Mouse (Mus musculus): Measurements from ENCODE around the gene Pakap. TPM values are rescaled to one million over a fixed set of nuclear protein-coding genes. Genes with fewer than 3 reads are reported as not detected.

Gene Pakap
- polyA plus RNA-seq, 1 experiment from 2014 or later: 5.1 TPM

DNA sequence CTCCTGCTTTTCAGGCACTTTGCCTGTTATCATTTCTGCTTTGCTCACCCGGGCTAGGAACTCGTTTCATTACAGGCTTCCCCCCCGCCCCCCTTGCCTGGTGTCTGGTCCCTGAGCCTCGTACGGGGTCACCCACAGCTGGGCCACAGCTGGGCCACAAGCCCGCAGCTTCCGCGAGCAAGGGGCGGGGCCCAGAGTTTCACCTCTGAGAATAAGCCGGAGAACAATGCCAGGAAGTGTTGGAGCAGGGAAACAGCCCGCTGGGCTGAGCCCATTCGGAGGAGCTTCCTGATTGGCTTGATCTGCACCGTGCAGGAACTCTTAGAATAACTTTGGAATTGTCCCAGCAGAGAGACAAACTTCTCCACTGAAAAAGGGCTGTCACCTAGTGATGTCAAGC, 107.4 kb downstream of the Pakap start:
- H3K4me1 ChIP-seq (replicated peaks; ENCODE audit: control insufficient read depth, insufficient read depth, low read length): peaks cover 2% of the 10 kb centered on the region; the same call in 1 of the 2 replicates
- no peaks in the 10 kb centered on the region for H3K9me3 ChIP-seq (ENCODE audit: control insufficient read depth, low read length)
- ATAC-seq (replicated peaks; ENCODE audit: low FRiP score) (peak; percentile 62), DNase-seq (ENCODE audit: low spot score) (peak; percentile 44)
- H3K27ac ChIP-seq (ENCODE audit: low read depth, low read length): no peak overlapping the region
- H3K4me3 ChIP-seq (ENCODE audit: low read depth, low read length): no peak overlapping the region
- H3K27me3 ChIP-seq (replicated peaks; ENCODE audit: control insufficient read depth, insufficient read depth, low read length): no peaks in the 10 kb centered on the region; the same call in 1 of the 2 replicates
- H3K36me3 ChIP-seq (ENCODE audit: control insufficient read depth, insufficient read depth, low read length): no peaks in the 10 kb centered on the region
- H3K9ac ChIP-seq (ENCODE audit: low read depth, low read length): no peak overlapping the region
- 3% methylated on average over 13 of the region's 13 CpGs for WGBS
- peak overlapping the region; percentile 55 for H3K4me2 ChIP-seq

DNA sequence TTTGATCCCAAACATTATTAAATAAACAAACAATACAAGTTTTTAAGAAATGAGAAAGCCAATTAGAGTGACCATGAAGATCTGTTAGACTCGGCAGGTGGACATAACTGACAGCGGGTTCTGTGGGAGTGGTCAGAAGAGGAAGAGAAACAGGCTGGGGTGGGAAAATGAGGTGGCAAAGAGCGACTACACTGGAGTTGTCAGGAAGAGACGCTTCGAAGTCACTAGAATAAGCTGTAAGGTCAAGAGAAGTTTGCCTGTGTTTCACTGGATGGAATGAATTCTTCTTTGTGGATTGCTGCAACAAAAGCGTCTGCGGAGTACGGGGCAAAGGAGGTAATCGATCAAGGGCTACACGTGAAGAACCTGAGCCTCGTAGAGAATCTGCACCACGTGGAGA, 109.9 kb downstream of the Pakap start:
- Histone ChIP-seq H3K4me3 (ENCODE audit: low read depth, low read length) (no peak overlapping the region), H3K9me3 (ENCODE audit: control insufficient read depth, low read length) (no peaks in the 10 kb centered on the region), H3K9ac (ENCODE audit: low read depth, low read length) (no peak overlapping the region), H3K36me3 (ENCODE audit: control insufficient read depth, insufficient read depth, low read length) (no peaks in the 10 kb centered on the region), H3K4me1 (replicated peaks; ENCODE audit: control insufficient read depth, insufficient read depth, low read length) (peaks cover 2% of the 10 kb centered on the region; the same call in 1 of the 2 replicates), H3K4me2 (no peak overlapping the region), H3K27me3 (replicated peaks; ENCODE audit: control insufficient read depth, insufficient read depth, low read length) (no peaks in the 10 kb centered on the region; the same call in 1 of the 2 replicates), H3K27ac (ENCODE audit: low read depth, low read length) (no peak overlapping the region)
- DNase-seq (ENCODE audit: low spot score) (no peak), ATAC-seq (replicated peaks; ENCODE audit: low FRiP score) (no peak)
- 74% methylated on average over 12 of the region's 12 CpGs for WGBS

DNA sequence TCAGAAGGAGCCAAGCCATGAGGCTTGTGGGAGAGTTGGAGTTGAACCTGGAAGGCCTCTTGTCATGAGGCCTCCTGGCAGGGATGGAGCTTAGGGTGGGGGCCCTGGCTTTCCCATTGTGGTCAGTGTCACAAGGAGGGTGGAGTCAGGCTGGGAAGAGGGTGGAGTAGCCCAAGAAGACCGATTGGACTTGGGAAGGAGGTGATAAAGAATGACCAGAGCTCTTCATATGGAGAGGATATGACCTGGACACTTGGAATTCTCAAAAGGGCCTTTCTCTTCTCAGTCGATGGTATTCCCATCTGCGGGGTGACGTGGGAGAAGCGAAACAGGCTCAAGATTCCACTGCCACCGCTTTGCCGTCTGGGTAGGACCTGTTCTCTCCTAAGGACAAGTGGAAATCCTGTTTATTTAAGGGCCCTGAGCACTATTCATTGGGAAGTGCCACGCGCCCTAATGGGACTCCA, 111.0 kb downstream of the Pakap start:
- H3K4me1 ChIP-seq (replicated peaks; ENCODE audit: control insufficient read depth, insufficient read depth, low read length): no peaks in the 10 kb centered on the region; the same call in 1 of the 2 replicates
- WGBS: 82% methylated on average over 9 of the region's 9 CpGs
- H3K4me2 ChIP-seq: no peak overlapping the region
- DNase-seq (ENCODE audit: low spot score) (no peak), ATAC-seq (replicated peaks; ENCODE audit: low FRiP score) (no peak)
- no peaks in the 10 kb centered on the region; the same call in 1 of the 2 replicates for H3K27me3 ChIP-seq (replicated peaks; ENCODE audit: control insufficient read depth, insufficient read depth, low read length)
- H3K36me3 ChIP-seq (ENCODE audit: control insufficient read depth, insufficient read depth, low read length): no peaks in the 10 kb centered on the region
- no peak overlapping the region for H3K4me3 ChIP-seq (ENCODE audit: low read depth, low read length)
- no peaks in the 10 kb centered on the region for H3K9me3 ChIP-seq (ENCODE audit: control insufficient read depth, low read length)
- no peak overlapping the region for H3K27ac ChIP-seq (ENCODE audit: low read depth, low read length)
- no peak overlapping the region for H3K9ac ChIP-seq (ENCODE audit: low read depth, low read length)

GRCm38 (mm10) chr4:57680186-57680585, 112.2 kb downstream of the Pakap start:
- 85% methylated on average over 12 of the region's 12 CpGs for WGBS
- Histone ChIP-seq H3K4me2 (no peak overlapping the region), H3K27ac (ENCODE audit: low read depth, low read length) (no peak overlapping the region), H3K4me1 (replicated peaks; ENCODE audit: control insufficient read depth, insufficient read depth, low read length) (no peaks in the 10 kb centered on the region; the same call in 1 of the 2 replicates), H3K36me3 (ENCODE audit: control insufficient read depth, insufficient read depth, low read length) (no peaks in the 10 kb centered on the region), H3K9ac (ENCODE audit: low read depth, low read length) (no peak overlapping the region), H3K27me3 (replicated peaks; ENCODE audit: control insufficient read depth, insufficient read depth, low read length) (no peaks in the 10 kb centered on the region), H3K4me3 (ENCODE audit: low read depth, low read length) (no peak overlapping the region), H3K9me3 (ENCODE audit: control insufficient read depth, low read length) (no peaks in the 10 kb centered on the region)
- ATAC-seq (replicated peaks; ENCODE audit: low FRiP score) (no peak), DNase-seq (ENCODE audit: low spot score) (no peak)

DNA sequence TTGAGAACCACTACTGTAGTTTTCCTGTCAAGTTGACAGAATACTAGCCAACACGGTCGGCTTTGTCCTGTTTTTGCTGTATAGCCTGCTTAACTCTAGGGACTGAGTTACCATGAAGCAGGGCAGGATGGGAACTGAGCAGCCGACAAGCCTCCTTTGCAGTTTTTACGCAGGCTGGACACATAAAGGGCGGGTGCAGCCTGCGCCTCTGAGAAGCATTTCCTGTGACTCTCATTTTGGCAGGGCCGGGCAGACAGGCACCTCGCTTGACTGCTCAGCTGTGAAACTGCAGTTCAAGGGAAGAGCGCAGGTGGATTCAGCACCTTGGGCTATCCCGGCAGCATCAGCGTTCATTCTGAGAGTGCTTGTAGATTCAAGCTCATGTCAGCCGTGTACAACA, 113.5 kb downstream of the Pakap start:
- no peak overlapping the region for H3K4me2 ChIP-seq
- ATAC-seq (replicated peaks; ENCODE audit: low FRiP score): no peak
- H3K4me3 ChIP-seq (ENCODE audit: low read depth, low read length): no peak overlapping the region
- 69% methylated on average over 12 of the region's 12 CpGs for WGBS
- DNase-seq (ENCODE audit: low spot score): no peak
- no peak overlapping the region for H3K27ac ChIP-seq (ENCODE audit: low read depth, low read length)
- H3K9me3 ChIP-seq (ENCODE audit: control insufficient read depth, low read length): no peaks in the 10 kb centered on the region
- H3K27me3 ChIP-seq (replicated peaks; ENCODE audit: control insufficient read depth, insufficient read depth, low read length): no peaks in the 10 kb centered on the region
- H3K36me3 ChIP-seq (ENCODE audit: control insufficient read depth, insufficient read depth, low read length): no peaks in the 10 kb centered on the region
- H3K4me1 ChIP-seq (replicated peaks; ENCODE audit: control insufficient read depth, insufficient read depth, low read length): no peaks in the 10 kb centered on the region
- H3K9ac ChIP-seq (ENCODE audit: low read depth, low read length): no peak overlapping the region

GRCm38 (mm10) chr4:57682341-57682740, 114.4 kb downstream of the Pakap start:
- Histone ChIP-seq H3K4me3 (ENCODE audit: low read depth, low read length) (no peak overlapping the region), H3K4me1 (replicated peaks; ENCODE audit: control insufficient read depth, insufficient read depth, low read length) (no peaks in the 10 kb centered on the region), H3K27ac (ENCODE audit: low read depth, low read length) (no peak overlapping the region), H3K27me3 (replicated peaks; ENCODE audit: control insufficient read depth, insufficient read depth, low read length) (no peaks in the 10 kb centered on the region), H3K9ac (ENCODE audit: low read depth, low read length) (no peak overlapping the region), H3K9me3 (ENCODE audit: control insufficient read depth, low read length) (no peaks in the 10 kb centered on the region), H3K36me3 (ENCODE audit: control insufficient read depth, insufficient read depth, low read length) (no peaks in the 10 kb centered on the region), H3K4me2 (no peak overlapping the region)
- ATAC-seq (replicated peaks; ENCODE audit: low FRiP score) (no peak), DNase-seq (ENCODE audit: low spot score) (no peak)
- WGBS: 90% methylated on average over 2 of the region's 2 CpGs

DNA sequence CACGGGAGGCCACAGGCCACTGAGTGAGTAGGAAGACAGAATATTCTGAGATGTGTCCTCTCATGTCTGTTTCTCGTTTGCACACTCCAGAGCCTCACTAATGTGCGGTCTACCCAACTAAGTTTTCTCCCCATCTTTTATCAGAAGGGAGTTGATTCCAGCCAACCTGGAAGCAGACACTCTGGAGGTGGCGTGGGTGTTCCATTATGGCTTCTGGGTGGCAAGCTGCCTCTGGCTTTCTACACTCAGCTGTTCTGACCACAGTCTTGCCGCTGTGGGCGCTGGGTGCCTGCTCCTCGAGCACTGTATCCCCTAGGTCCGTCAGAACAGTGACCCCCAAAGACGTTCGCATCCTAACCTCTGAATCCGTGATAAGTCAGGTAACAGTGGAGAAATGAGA, 115.0 kb downstream of the Pakap start:
- DNase-seq (ENCODE audit: low spot score) (no peak), ATAC-seq (replicated peaks; ENCODE audit: low FRiP score) (no peak)
- H3K4me1 ChIP-seq (replicated peaks; ENCODE audit: control insufficient read depth, insufficient read depth, low read length): no peaks in the 10 kb centered on the region
- no peak overlapping the region for H3K4me2 ChIP-seq
- no peaks in the 10 kb centered on the region for H3K27me3 ChIP-seq (replicated peaks; ENCODE audit: control insufficient read depth, insufficient read depth, low read length)
- H3K4me3 ChIP-seq (ENCODE audit: low read depth, low read length): no peak overlapping the region
- H3K36me3 ChIP-seq (ENCODE audit: control insufficient read depth, insufficient read depth, low read length): no peaks in the 10 kb centered on the region
- H3K27ac ChIP-seq (ENCODE audit: low read depth, low read length): no peak overlapping the region
- H3K9ac ChIP-seq (ENCODE audit: low read depth, low read length): no peak overlapping the region
- WGBS: 77% methylated on average over 11 of the region's 11 CpGs
- H3K9me3 ChIP-seq (ENCODE audit: control insufficient read depth, low read length): no peaks in the 10 kb centered on the region

- H3K27ac ChIP-seq (ENCODE audit: low read depth, low read length): no peak overlapping the region
- H3K9me3 ChIP-seq (ENCODE audit: control insufficient read depth, low read length): no peaks in the 10 kb centered on the region
- H3K9ac ChIP-seq (ENCODE audit: low read depth, low read length): no peak overlapping the region
- H3K36me3 ChIP-seq (ENCODE audit: control insufficient read depth, insufficient read depth, low read length): no peaks in the 10 kb centered on the region
- ATAC-seq (replicated peaks; ENCODE audit: low FRiP score) (no peak), DNase-seq (ENCODE audit: low spot score) (no peak)
- H3K4me3 ChIP-seq (ENCODE audit: low read depth, low read length): no peak overlapping the region
- no peaks in the 10 kb centered on the region for H3K4me1 ChIP-seq (replicated peaks; ENCODE audit: control insufficient read depth, insufficient read depth, low read length)
- no peaks in the 10 kb centered on the region for H3K27me3 ChIP-seq (replicated peaks; ENCODE audit: control insufficient read depth, insufficient read depth, low read length)
- 77% methylated on average over 12 of the region's 12 CpGs for WGBS
- H3K4me2 ChIP-seq: no peak overlapping the region
Observed at GRCm38 (mm10) chr4:57684676-57685215, 116.8 kb downstream of the Pakap start.

- Histone ChIP-seq H3K4me3 (ENCODE audit: low read depth, low read length) (no peak overlapping the region), H3K9me3 (ENCODE audit: control insufficient read depth, low read length) (no peaks in the 10 kb centered on the region), H3K27ac (ENCODE audit: low read depth, low read length) (no peak overlapping the region), H3K36me3 (ENCODE audit: control insufficient read depth, insufficient read depth, low read length) (no peaks in the 10 kb centered on the region), H3K27me3 (replicated peaks; ENCODE audit: control insufficient read depth, insufficient read depth, low read length) (no peaks in the 10 kb centered on the region), H3K9ac (ENCODE audit: low read depth, low read length) (no peak overlapping the region), H3K4me1 (replicated peaks; ENCODE audit: control insufficient read depth, insufficient read depth, low read length) (no peaks in the 10 kb centered on the region), H3K4me2 (no peak overlapping the region)
- ATAC-seq (replicated peaks; ENCODE audit: low FRiP score): no peak
- no peak for DNase-seq (ENCODE audit: low spot score)
- 53% methylated on average over 3 of the region's 3 CpGs for WGBS
Observed at GRCm38 (mm10) chr4:57686736-57687135, 118.8 kb downstream of the Pakap start.
